Mouse (Mus musculus) ovary, adult 10 weeks (tissue): ENCODE measurements around the gene Spata22. TPM values are rescaled to one million over a fixed set of nuclear protein-coding genes. Genes with fewer than 3 reads are reported as not detected.

Experiments
- polyA plus RNA-seq: library from polyadenylated mRNA; stranded (reverse); fragments of 350-450 nt; fragmentation: Illumina TruSeq; extraction: RNeasy Lipid Tissue Mini Kit (QIAGEN cat#74804); gene quantifications from one replicate; pipeline ENCODE4 v1.2.3, GENCODE M21; 2014

Spata22 gene
- polyA plus RNA-seq: 0.74 TPM

GRCm38 (mm10) chr11:73329442-73329841 lies at the start of gene Spata22, which contains the start of the genes Aspa and Gm49340:
TSS of gene Spata22 (plus strand) at chr11:73329741.
TSS of gene Aspa (minus strand) at chr11:73329596.
TSS of gene Gm49340 (plus strand) at chr11:73329741.

GRCm38 (mm10) chr11:73350483-73350882 lies 20.9 kb downstream of the Spata22 start, which contains the start of gene Olfr20:
TSS of gene Olfr20 (plus strand) at chr11:73350783.

GRCm38 (mm10) chr11:73370946-73371345 lies 41.4 kb downstream of the Spata22 start, which contains the start of gene Olfr376:
TSS of gene Olfr376 (plus strand) at chr11:73371246.

Other genes with a start within 250 kb of the Spata22 start
- gene Itgae, start 239.2 kb upstream of the Spata22 start, polyA plus RNA-seq: not detected
- 5.8 TPM for gene Haspin, start 191.4 kb upstream of the Spata22 start, polyA plus RNA-seq
- not detected for gene P2rx5, start 169.3 kb upstream of the Spata22 start, polyA plus RNA-seq
- 26.8 TPM for gene Emc6, start 152.7 kb upstream of the Spata22 start, polyA plus RNA-seq
- 30.2 TPM for gene Tax1bp3, start 152.7 kb upstream of the Spata22 start, polyA plus RNA-seq
- 9.2 TPM for gene Ctns, start 130.7 kb upstream of the Spata22 start, polyA plus RNA-seq
- 1.1 TPM for gene Shpk, start 130.3 kb upstream of the Spata22 start, polyA plus RNA-seq
- gene Trpv1, start 95.4 kb upstream of the Spata22 start, polyA plus RNA-seq: not detected
- gene Trpv3, start 62.4 kb upstream of the Spata22 start, polyA plus RNA-seq: 0.20 TPM
- gene Aspa, start 145 bp upstream of the Spata22 start, polyA plus RNA-seq: 7.9 TPM
- gene Gm49340, start within 50 bp of the Spata22 start, polyA plus RNA-seq: not detected
- gene Olfr20, start 21.0 kb downstream of the Spata22 start, polyA plus RNA-seq: not detected
- gene Olfr376, start 41.5 kb downstream of the Spata22 start, polyA plus RNA-seq: not detected
- not detected for gene Olfr1, start 69.9 kb downstream of the Spata22 start, polyA plus RNA-seq
- gene Olfr378, start 98.7 kb downstream of the Spata22 start, polyA plus RNA-seq: not detected
- gene Olfr380, start 127.8 kb downstream of the Spata22 start, polyA plus RNA-seq: not detected
- not detected for gene Olfr381, start 161.9 kb downstream of the Spata22 start, polyA plus RNA-seq
- not detected for gene Olfr382, start 187.5 kb downstream of the Spata22 start, polyA plus RNA-seq